Mouse (Mus musculus) cerebellum, adult 8-10 months (tissue): ENCODE measurements around the gene Zfp866.
A peak's percentile ranks its signal among the peaks of the same experiment; 100 is the strongest.

Source experiments
- DNase-seq: peaks from one replicate; pipeline ENCODE4 v3.0.0; 2022

Gene Zfp866

GRCm38 (mm10) chr8:69796721-69797345, 5.9 kb upstream of the Zfp866 start:
- no peak for DNase-seq

DNA sequence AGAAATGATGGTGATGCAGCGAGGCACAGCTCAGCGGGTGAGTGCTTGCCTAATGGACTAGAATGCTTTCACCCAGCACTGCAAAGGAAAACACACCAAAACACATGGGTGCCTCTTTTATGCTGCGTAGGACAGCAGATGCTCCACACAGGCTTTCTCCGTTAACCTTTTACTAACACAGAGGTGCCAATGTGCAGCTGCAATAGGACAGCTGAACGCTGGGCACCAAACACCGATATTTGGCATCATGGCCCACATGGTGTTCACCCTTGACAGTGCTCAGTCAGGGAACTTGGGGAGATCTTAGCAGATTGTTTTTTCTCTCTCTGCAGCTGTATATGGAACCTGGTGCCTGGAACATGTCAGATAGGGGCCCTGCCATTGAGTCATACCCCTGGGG, 3.9 kb upstream of the Zfp866 start:
- no peak for DNase-seq

GRCm38 (mm10) chr8:69794096-69794495, 3.1 kb upstream of the Zfp866 start:
- no peak for DNase-seq

DNA sequence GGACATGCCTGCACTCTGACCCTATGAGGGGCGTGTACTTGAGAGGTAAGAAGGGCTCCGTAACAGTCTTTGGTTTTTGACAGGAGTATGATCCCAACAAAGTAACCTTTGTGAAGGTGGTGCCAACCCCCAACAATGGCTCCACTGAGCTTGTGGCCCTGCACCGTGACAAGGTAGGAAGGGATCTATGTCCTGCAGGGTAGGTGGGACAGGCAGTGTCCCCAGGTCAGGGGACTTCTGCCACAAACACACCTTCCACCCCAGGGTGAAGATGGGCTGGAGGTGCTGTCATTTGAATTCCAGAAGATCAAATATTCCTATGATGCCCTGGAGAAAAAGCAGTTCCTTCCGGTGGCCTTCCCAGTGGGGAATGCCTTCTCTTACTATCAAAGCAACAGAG, 2.7 kb upstream of the Zfp866 start:
- DNase-seq = no peak

DNA sequence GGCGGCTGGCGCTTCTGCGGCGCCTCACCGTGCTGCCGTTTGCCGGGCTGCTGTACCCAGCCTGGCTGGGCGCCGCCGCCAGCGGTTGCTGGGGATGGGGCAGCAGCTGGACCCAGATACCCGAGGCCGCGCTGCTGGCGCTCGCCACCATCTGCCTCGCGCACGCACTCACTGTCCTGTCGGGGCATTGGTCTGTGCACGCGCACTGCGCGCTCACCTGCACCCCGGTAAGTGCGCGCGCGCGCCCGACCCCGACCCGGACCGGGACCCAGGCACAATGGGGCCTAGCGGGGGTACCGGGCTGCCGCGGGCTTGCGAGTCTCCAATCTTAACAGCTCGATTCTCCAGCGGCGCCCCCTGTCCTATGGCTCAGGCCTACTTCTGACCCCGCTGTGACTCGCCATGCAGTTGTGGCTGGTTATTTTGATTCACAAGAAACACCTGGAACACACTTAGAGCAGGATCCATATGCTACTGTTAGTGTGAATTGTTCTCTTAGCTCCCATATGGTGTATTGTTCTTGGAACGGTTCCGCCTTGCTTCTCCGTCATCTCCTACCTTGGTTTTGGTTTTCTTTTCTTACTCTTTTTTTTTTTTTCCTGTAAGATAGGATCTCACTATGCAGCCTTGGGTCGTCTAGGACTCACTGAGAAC, 564 bp upstream of the Zfp866 start:
- no peak for DNase-seq

DNA sequence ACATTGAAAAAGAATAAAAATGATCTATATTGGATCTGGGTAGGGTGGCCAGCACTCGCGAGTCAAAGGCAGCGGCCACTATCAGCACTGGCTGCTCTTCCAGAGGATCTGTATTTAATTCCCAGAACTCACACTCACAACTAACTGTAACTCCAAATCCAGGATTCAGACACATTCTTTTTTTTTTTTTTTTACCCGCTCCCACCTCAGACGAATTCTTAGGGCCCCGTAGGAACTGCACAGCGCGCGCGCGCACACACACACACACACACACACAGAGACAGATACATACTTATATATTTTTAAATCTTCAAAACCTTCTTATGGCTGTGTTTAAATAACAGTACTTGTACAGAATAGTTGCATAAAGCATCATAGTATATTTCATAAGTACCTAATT, 614 bp downstream of the Zfp866 start:
- no peak for DNase-seq

- no peak for DNase-seq
Observed at GRCm38 (mm10) chr8:69789731-69790130, 1.2 kb downstream of the Zfp866 start.

- no peak for DNase-seq
Observed at GRCm38 (mm10) chr8:69789105-69789504, 1.9 kb downstream of the Zfp866 start.

- DNase-seq = no peak
Observed at GRCm38 (mm10) chr8:69777111-69777510, 13.9 kb downstream of the Zfp866 start.

GRCm38 (mm10) chr8:69775149-69775534, 15.8 kb downstream of the Zfp866 start:
- DNase-seq = no peak

DNA sequence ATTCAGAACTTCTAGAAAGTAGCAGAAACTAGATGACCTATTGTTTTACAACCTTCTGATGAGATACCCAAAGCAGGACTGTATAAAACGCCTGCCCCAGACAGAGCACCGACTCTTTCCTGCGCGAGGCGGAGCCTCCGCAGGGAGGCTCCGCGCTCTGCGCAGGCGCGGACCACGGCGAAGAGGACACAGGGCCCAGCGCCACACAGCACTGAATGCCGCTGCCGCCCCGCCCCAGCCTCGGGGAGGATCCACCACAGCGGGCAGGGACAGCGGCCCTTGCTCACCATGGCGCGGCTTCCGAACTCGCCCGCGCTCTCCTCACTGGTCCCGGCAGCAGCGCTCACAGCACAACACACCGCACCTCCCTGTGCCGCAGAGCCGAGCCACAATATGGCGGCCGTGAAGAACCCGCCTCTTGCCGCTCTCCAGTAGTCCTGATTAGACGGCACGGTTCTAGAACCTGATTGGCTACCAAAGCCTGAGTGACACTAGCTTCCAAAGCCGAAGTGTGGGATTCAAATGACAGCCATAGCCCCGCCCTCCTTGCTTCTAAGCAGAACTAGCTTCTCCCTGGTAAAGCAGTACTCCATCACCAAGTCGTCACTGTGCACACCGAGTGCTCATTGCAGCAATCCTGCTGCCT, 16.4 kb downstream of the Zfp866 start, which contains the start of gene Gm20422:
Gene Gm20422, minus strand, starts transcription at position 384 of the 646 bp plus-strand sequence.
- DNase-seq = peak; percentile 87

GRCm38 (mm10) chr8:69772106-69772505, 18.9 kb downstream of the Zfp866 start:
- no peak for DNase-seq

GRCm38 (mm10) chr8:69771221-69771620, 19.8 kb downstream of the Zfp866 start:
- no peak for DNase-seq

DNA sequence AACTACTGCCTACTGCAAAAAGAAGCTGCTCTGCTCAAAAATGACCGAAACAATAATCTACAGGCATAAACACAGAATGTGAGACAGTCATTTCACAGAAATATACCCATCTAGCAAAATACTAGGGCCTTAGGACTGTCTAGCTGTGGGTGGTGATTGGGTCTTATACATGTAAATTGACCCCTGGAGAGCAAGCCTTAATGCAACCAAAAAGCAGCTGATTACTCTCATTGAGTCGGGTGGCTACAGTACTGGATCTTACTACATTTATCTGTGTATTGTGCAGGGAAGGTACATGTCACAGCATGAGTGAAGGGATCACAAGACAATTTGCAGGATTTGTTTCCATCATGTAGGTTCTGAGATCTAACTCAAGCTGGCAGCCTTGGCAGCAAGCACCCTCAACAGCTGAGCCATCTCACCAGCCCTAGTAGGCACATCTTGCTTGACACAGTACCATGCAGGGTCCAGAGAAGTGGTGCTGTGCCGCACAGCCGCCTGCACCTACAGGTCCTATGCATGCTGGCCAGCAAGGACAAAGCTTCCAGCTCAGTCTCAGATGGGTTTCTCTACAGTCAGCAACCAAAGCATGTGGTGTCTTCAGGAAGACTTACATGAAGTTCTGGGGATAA, 29.0 kb downstream of the Zfp866 start:
- no peak for DNase-seq

DNA sequence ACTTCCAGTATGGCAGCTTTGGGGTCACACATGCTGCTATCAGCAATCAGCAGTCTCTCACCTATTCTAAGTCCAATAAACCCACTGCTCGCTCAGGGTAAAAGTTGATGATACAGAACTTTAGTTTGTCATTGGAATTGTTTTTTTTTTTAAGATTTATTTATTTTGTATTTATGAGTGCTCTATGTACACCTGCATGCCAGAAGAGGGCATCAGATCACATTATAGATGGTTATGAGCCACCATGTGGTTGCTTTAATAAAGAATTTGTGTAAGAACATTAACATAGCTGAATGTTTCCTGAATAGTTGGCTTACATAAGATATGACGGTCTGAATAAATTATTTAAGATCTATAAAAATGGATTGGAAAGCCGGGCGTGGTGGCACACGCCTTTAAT, 32.7 kb downstream of the Zfp866 start:
- DNase-seq = no peak

- no peak for DNase-seq
Observed at GRCm38 (mm10) chr8:69752437-69752836, 38.5 kb downstream of the Zfp866 start.

DNA sequence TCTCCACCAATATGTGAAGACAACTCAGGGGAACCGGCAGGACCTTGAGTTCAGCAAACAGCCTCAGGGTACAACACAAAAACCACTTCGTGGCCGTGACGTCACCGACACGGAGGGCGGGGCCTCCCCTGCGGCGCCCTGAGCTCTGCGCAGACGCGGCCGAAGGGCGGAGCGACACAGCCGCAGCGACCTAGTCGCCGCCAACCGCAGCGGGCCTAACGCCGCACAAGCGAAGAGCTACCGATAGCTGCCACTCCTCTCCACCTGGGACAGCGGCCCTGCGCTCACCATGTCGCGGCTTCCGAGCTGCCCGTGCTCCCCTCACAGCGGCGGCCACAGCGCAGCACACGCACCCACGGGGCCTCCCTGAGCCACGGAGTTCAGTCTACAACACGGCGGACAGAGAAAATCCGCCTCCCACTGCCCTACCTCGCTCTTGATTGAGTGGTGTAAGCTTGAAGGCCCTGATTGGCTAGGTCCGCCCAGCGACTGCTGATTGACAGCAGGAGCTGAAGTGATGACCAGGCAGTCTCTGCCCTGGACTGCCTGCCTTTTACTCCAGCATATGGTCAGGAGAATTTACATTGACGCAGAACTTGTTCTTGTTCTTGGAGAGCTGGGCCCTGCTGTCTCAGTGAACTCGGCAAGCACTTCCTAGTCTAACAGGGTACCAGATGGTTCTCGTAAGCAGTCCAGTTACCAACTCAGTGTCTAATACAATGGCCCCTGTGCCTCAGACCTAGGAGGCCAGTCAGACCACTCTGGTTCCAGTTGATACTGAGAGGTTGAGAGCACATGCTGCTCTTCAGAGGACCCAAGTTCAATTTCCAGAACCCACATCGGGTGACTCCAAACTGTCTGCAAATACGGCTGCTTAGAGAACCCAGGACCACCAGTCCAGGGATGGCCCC, 41.2 kb downstream of the Zfp866 start, which contains the start of gene Zfp963:
Gene Zfp963, minus strand, starts transcription at position 427 of the 911 bp plus-strand sequence.
- DNase-seq = peak; percentile 97

DNA sequence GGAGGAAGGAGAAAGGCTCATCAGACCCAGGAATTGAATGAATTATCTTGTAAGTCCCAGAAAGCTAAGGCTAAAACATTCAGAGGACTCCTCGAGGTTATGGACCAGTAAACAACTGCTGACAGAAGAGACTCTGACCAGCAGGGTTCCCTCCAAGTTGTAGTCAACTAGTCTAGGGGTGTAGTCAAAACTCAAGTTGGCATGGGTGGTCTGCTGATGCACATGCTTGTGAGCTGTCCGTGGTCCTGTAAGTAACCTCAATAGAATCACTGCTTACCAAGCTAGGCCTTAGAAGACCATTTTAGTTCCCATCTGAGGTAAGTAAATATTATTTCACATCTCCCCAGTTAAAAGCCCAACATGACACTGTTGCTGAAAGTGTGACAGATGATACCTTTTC, 49.7 kb downstream of the Zfp866 start:
- no peak for DNase-seq

GRCm38 (mm10) chr8:69740763-69741162, 50.2 kb downstream of the Zfp866 start:
- DNase-seq = no peak

- no peak for DNase-seq
Observed at GRCm38 (mm10) chr8:69735495-69735894, 55.5 kb downstream of the Zfp866 start.

GRCm38 (mm10) chr8:69717232-69717580, 73.8 kb downstream of the Zfp866 start:
- no peak for DNase-seq

DNA sequence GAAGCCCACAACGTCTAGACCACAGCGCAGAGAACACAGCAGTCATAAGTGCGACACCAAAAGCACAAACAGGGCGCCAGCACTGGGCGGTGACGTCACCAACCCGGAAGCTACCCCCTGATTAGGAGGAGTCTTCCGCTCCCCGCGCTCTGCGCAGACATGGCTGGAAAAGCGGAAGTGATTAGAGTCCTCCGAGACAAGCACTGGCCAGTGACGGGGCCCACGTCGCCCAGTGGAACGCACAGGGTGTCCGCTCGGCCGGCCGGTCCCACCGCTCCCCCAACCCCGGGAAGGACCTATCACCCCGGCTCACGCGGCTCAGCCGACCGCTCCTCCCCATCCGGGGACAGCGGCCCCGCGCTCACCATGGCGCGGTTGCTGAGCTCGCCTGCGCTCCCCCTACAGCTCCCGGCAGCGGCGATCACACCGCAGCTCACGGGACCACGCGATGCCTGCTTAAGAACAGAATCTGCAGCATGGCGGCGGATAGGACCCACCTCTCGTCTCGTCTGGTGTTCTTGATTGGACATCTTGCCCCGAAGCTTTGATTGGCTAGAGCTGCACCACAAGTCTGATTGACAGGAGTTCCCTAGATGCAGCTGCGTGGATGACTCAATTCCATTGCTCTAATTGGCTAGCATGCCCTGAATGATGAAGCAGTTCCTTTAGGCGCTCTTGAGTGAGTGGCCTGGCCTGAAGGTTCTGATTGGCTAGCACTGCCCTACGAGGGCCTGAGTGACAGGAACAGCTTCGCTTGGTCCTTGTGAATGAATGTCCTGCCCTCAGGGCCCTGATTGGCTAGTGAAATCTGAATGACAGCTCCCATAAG, 74.4 kb downstream of the Zfp866 start:
- DNase-seq = peak; percentile 93
